Mouse (Mus musculus) CH12.LX (cell line): ENCODE data around the gene Lman2. TPM values are rescaled to one million over a fixed set of nuclear protein-coding genes. Genes with fewer than 3 reads are reported as not detected.
A peak's percentile ranks its signal among the peaks of the same experiment; 100 is the strongest.

Experiments used
- DNase-seq: peaks from one replicate; pipeline ENCODE4 v3.0.0-alpha.2; 2013; ENCODE audit errors: extremely low read depth
- H3K27ac ChIP-seq: 2 replicates; pipeline ENCODE4 v1.5.1; 2012; ENCODE audit warnings: low read depth, mild to moderate bottlenecking, control low read depth, moderate library complexity; ENCODE audit not compliant: insufficient read depth
- H3K27me3 ChIP-seq: replicated peaks from 2 replicates; pipeline ENCODE3; 2012; ENCODE audit warnings: inconsistent platforms
- H3K36me3 ChIP-seq, 2 experiments: replicated peaks in 1 of 2; 2 replicates each; pipeline versions ENCODE3 to v1.6.1; 2012; ENCODE audit warnings: inconsistent platforms in 1 of 2, low read length in 1 of 2, mild to moderate bottlenecking in 1 of 2, mixed read lengths in 1 of 2, moderate library complexity in 1 of 2; ENCODE audit not compliant: control insufficient read depth in 1 of 2, insufficient read depth in 1 of 2
- H3K4me1 ChIP-seq, 2 experiments: 2 replicates each; pipeline ENCODE4 v1.6.1; 2012; ENCODE audit warnings: inconsistent platforms in 1 of 2, moderate library complexity in 1 of 2; ENCODE audit not compliant: insufficient read depth in 2 of 2, control insufficient read depth in 1 of 2
- H3K4me2 ChIP-seq: 2 replicates; pipeline ENCODE4 v1.6.1; 2012; ENCODE audit warnings: low read depth, mild to moderate bottlenecking, control low read depth; ENCODE audit not compliant: poor library complexity, insufficient read depth, severe bottlenecking
- H3K4me3 ChIP-seq, 3 experiments: fragments of 150-350 bp in 1 of 3; sonication (generic) in 1 of 3; replicated peaks in 1 of 3; 2 replicates each; pipeline versions ENCODE3 to v1.5.1; 2011 to 2012; ENCODE audit warnings: low read depth in 2 of 3, low read length in 2 of 3, mild to moderate bottlenecking in 2 of 3, moderate library complexity in 2 of 3, control low read depth in 1 of 3, improper control_type of control experiment in 1 of 3, inconsistent platforms in 1 of 3, mixed read lengths in 1 of 3; ENCODE audit not compliant: poor library complexity in 1 of 3
- H3K79me2 ChIP-seq: replicated peaks from 2 replicates; pipeline ENCODE4 v1.6.1; 2012; ENCODE audit warnings: mild to moderate bottlenecking, moderate library complexity; ENCODE audit not compliant: control insufficient read depth, poor library complexity, insufficient read depth, severe bottlenecking; ENCODE audit errors: extremely low read depth
- H3K9ac ChIP-seq: 2 replicates; pipeline ENCODE4 v1.6.1; 2012; ENCODE audit warnings: low read depth, mild to moderate bottlenecking, control low read depth, moderate library complexity; ENCODE audit not compliant: insufficient read depth
- H3K9me3 ChIP-seq: replicated peaks from 2 replicates; pipeline ENCODE3; 2012; ENCODE audit warnings: low read length, inconsistent platforms, mixed read lengths
- BHLHE40 ChIP-seq: IDR thresholded peaks from 2 replicates; pipeline ENCODE4 v1.6.1; 2011; ENCODE audit warnings: mild to moderate bottlenecking, low read depth, low read length, improper control_type of control experiment
- CHD2 ChIP-seq: IDR thresholded peaks from 2 replicates; pipeline ENCODE4 v1.6.1; 2011; ENCODE audit warnings: low read length, improper control_type of control experiment
- E2F4 ChIP-seq: IDR thresholded peaks from 2 replicates; pipeline ENCODE4 v1.6.1; 2011; ENCODE audit warnings: low read depth, low read length, improper control_type of control experiment; ENCODE audit not compliant: insufficient replicate concordance
- ETS1 ChIP-seq: conservative IDR thresholded peaks from 2 replicates; pipeline ENCODE4 v1.6.1; 2012; ENCODE audit warnings: low read depth, mild to moderate bottlenecking, inconsistent platforms, low read length, improper control_type of control experiment, moderate library complexity
- HCFC1 ChIP-seq: IDR thresholded peaks from 2 replicates; pipeline ENCODE4 v1.6.1; 2012; ENCODE audit warnings: low read depth, mild to moderate bottlenecking, inconsistent platforms, low read length, improper control_type of control experiment
- JUND ChIP-seq: conservative IDR thresholded peaks from 2 replicates; pipeline ENCODE4 v1.6.1; 2011; ENCODE audit warnings: low read depth, low read length, improper control_type of control experiment
- MAFK ChIP-seq: IDR thresholded peaks from 2 replicates; pipeline ENCODE4 v1.6.1; 2011; ENCODE audit warnings: low read length, improper control_type of control experiment; ENCODE audit not compliant: insufficient replicate concordance
- MEF2A ChIP-seq: IDR thresholded peaks from 2 replicates; pipeline ENCODE4 v1.6.1; 2014; ENCODE audit warnings: low read depth, mild to moderate bottlenecking, inconsistent platforms, low read length, improper control_type of control experiment, borderline replicate concordance
- MYC ChIP-seq: IDR thresholded peaks from 2 replicates; pipeline ENCODE4 v1.6.1; 2011; ENCODE audit warnings: low read depth, mild to moderate bottlenecking, improper control_type of control experiment, low read length
- NELFE ChIP-seq: IDR thresholded peaks from 2 replicates; pipeline ENCODE4 v1.6.1; 2011; ENCODE audit warnings: low read depth, low read length, improper control_type of control experiment
- NRF1 ChIP-seq: IDR thresholded peaks from 2 replicates; pipeline ENCODE4 v1.6.1; 2014; ENCODE audit warnings: low read depth, mild to moderate bottlenecking, inconsistent platforms, low read length, improper control_type of control experiment, moderate library complexity
- PAX5 ChIP-seq: IDR thresholded peaks from 2 replicates; pipeline ENCODE4 v1.6.1; 2012; ENCODE audit warnings: low read length, inconsistent platforms, mixed read lengths
- POLR2A ChIP-seq: IDR thresholded peaks from 2 replicates; pipeline ENCODE4 v1.6.1; 2011; ENCODE audit warnings: low read depth, mild to moderate bottlenecking, improper control_type of control experiment, low read length
- RCOR1 ChIP-seq: conservative IDR thresholded peaks from 2 replicates; pipeline ENCODE4 v1.6.1; 2012; ENCODE audit warnings: low read depth, mild to moderate bottlenecking, inconsistent platforms, low read length, improper control_type of control experiment
- SIN3A ChIP-seq: IDR thresholded peaks from 2 replicates; pipeline ENCODE4 v1.6.1; 2012; ENCODE audit warnings: low read length, improper control_type of control experiment, inconsistent platforms
- SMC3 ChIP-seq: IDR thresholded peaks from 2 replicates; pipeline ENCODE4 v1.6.1; 2011; ENCODE audit warnings: low read depth, low read length, improper control_type of control experiment
- TCF12 ChIP-seq: IDR thresholded peaks from 2 replicates; pipeline ENCODE4 v1.6.1; 2014; ENCODE audit warnings: low read depth, mild to moderate bottlenecking, inconsistent platforms, low read length, improper control_type of control experiment
- UBTF ChIP-seq: IDR thresholded peaks from 2 replicates; pipeline ENCODE4 v1.6.1; 2012; ENCODE audit warnings: low read depth, mild to moderate bottlenecking, inconsistent platforms, low read length, improper control_type of control experiment, moderate library complexity
- USF2 ChIP-seq: conservative IDR thresholded peaks from 2 replicates; pipeline ENCODE4 v1.6.1; 2011; ENCODE audit warnings: low read depth, low read length, improper control_type of control experiment
- ZKSCAN1 ChIP-seq: IDR thresholded peaks from 2 replicates; pipeline ENCODE4 v1.6.1; 2012; ENCODE audit warnings: low read depth, inconsistent platforms, low read length, improper control_type of control experiment, borderline replicate concordance
- ZNF384 ChIP-seq: IDR thresholded peaks from 2 replicates; pipeline ENCODE4 v1.6.1; 2012; ENCODE audit warnings: low read depth, low read length, improper control_type of control experiment, inconsistent platforms
- dilution Hi-C: fragments of 300-500 bp; cut with MboI; formaldehyde crosslinking; loops from 2 replicates; pipeline ENCODE4 v1.14.3; 2020; ENCODE audit warnings: low sequenced_read_pairs; ENCODE audit not compliant: extremely low pct_unique_long_range_greater_than_20kb, extremely low pct_ligation_motif_present
- in situ Hi-C: fragments of 300-500 bp; cut with MboI; formaldehyde crosslinking; loops from 3 replicates; pipeline ENCODE4 v1.14.3; 2019; ENCODE audit warnings: low sequenced_read_pairs, low pct_ligation_motif_present, low pct_unique_long_range_greater_than_20kb, mixed read lengths
- polyA plus RNA-seq: library from polyadenylated mRNA; unstranded; fragments of >175 nt; gene quantifications from 2 replicates; pipeline ENCODE4 v1.2.1, GENCODE M21; 2012; ENCODE audit warnings: low read depth; ENCODE audit not compliant: insufficient read length
- total RNA-seq, 2 experiments: library from RNA; depleted of rRNA; stranded (reverse); fragments of 300-350 nt in 1 of 2; fragments of >200 nt in 1 of 2; gene quantifications; 2 replicates each; pipeline ENCODE4 v1.2.3; 2012 to 2014

Gene Lman2
- total and polyA plus RNA-seq, 3 experiments: 94.6 to 174 (median 126) TPM

GRCm38 (mm10) chr13:55361145-55361544 lies 1.4 kb downstream of the Lman2 start:
- Histone ChIP-seq H3K4me3 (peak overlapping the region; percentile 92 to 100 (median 93)), H3K4me2 (peak overlapping the region; percentile 84), H3K79me2 (peaks cover 61% of the 10 kb centered on the region), H3K36me3 (peaks cover 30 to 48% of the 10 kb centered on the region in 2 experiments), H3K4me1 (peaks cover 8 to 53% of the 10 kb centered on the region in 2 experiments), H3K9me3 (no peaks in the 10 kb centered on the region), H3K9ac (peak overlapping the region; percentile 93), H3K27ac (no peak overlapping the region), H3K27me3 (no peaks in the 10 kb centered on the region)
- in situ Hi-C loops: no loop called here
- no peak for DNase-seq
- dilution Hi-C loops: no loop called here
- TF ChIP-seq SMC3: no peak
- TF ChIP-seq ZKSCAN1: no peak
- no peak for TF ChIP-seq MEF2A
- TF ChIP-seq MAFK: no peak
- no peak for TF ChIP-seq TCF12
- TF ChIP-seq ZNF384: no peak
- TF ChIP-seq BHLHE40: no peak
- TF ChIP-seq USF2: no peak
- no peak for TF ChIP-seq SIN3A
- no peak for TF ChIP-seq ETS1
- no peak for TF ChIP-seq NELFE
- no peak for TF ChIP-seq HCFC1
- TF ChIP-seq CHD2: no peak
- no peak for TF ChIP-seq PAX5
- TF ChIP-seq POLR2A: no peak
- TF ChIP-seq UBTF: no peak
- no peak for TF ChIP-seq RCOR1
- no peak for TF ChIP-seq E2F4

GRCm38 (mm10) chr13:55346745-55347144 lies 15.8 kb downstream of the Lman2 start:
- no peak for DNase-seq
- Histone ChIP-seq H3K4me2 (no peak overlapping the region), H3K36me3 (peaks cover 69 to 89% of the 10 kb centered on the region in 2 experiments), H3K79me2 (no peaks in the 10 kb centered on the region; the same call in 1 of the 2 replicates), H3K27me3 (no peaks in the 10 kb centered on the region), H3K27ac (no peak overlapping the region)
- dilution Hi-C loops: no loop called here
- no peak for TF ChIP-seq JUND
- no peak for TF ChIP-seq MYC
- no peak for TF ChIP-seq POLR2A
- no peak for TF ChIP-seq NRF1
- no peak for TF ChIP-seq TCF12
- TF ChIP-seq, all 38 proteins: peak for 0
- Histone ChIP-seq H3K9ac (no peak overlapping the region), H3K9me3 (no peaks in the 10 kb centered on the region), H3K4me3 (no peak overlapping the region), H3K4me1 (peaks cover 2 to 5% of the 10 kb centered on the region in 2 experiments; a peak in 3 of 4 replicates)
- in situ Hi-C loops: no loop called here
